Mouse (Mus musculus) naive thymus-derived CD4-positive, alpha-beta T cell, adult 2 months (primary cell): ENCODE measurements around the gene Ccdc157.

Experiments used
- DNase-seq: peaks from one replicate; pipeline ENCODE4 v3.0.0-alpha.2; 2011; ENCODE audit warnings: low read depth

Gene Ccdc157

DNA sequence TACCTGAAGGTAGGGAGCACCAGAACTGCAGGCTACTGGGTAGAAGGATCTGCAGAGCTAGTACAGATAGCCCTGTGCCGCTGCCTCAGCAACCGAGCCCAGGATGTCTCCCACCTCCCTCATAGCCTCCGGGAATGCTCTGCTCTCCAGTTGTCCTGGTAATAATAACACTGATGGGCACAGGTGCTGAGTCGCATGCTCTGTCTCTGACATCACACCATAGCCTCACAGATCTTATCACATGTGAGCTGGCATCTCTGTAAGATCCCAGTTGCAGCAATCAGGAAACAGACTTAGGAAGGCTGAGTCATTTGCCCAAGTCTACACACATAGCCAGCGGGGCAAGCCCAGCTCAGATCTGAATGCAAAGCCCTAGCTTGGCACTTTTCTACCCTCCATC lies 58.2 kb downstream of the Ccdc157 start:
- DNase-seq = no peak

DNA sequence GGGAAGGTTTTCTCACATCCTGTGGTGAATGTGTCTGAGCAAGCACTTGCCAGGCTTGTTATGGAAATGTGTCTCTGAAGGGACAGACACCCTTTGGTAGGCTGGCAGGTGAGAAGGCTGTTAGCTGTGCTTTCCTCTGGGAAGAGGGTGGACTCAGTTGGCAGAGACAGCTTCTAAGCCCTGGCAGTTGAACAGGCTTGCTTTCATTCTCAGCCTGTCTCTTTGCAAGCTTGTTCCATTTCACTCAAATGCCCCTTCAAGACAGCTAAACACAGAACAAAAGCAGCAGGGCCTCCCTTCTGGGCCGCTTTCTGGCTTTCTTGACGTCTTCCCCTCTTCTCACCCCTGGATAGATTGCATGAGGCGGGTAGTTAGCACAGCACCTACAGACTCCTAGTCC lies 60.6 kb downstream of the Ccdc157 start:
- DNase-seq = no peak

GRCm38 (mm10) chr11:4098816-4099215 lies 61.3 kb downstream of the Ccdc157 start:
- no peak for DNase-seq

DNA sequence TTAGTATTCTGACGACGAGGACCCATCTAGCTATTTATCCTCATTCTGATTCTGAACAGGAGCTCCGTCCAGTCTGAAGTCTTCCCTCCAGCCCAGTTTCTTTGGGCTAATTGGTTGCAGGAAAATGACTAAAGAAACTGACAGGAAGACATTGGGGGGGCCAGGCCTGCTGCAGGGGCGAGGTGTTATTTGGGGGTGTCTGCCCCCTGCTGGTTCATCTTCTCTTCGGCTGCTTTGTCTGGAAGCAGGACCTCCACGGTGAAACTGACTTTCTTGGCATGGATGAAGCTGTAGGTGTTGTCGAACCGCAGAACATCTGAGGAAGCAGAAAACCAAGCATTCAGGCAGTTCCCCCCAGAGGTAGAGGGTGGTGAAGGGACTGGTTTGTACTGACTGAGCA lies 62.0 kb downstream of the Ccdc157 start:
- no peak for DNase-seq

GRCm38 (mm10) chr11:4097091-4097621 lies 62.9 kb downstream of the Ccdc157 start:
- peak; percentile 28 for DNase-seq

GRCm38 (mm10) chr11:4096054-4096984 lies 63.8 kb downstream of the Ccdc157 start:
- peak; percentile 96 for DNase-seq

DNA sequence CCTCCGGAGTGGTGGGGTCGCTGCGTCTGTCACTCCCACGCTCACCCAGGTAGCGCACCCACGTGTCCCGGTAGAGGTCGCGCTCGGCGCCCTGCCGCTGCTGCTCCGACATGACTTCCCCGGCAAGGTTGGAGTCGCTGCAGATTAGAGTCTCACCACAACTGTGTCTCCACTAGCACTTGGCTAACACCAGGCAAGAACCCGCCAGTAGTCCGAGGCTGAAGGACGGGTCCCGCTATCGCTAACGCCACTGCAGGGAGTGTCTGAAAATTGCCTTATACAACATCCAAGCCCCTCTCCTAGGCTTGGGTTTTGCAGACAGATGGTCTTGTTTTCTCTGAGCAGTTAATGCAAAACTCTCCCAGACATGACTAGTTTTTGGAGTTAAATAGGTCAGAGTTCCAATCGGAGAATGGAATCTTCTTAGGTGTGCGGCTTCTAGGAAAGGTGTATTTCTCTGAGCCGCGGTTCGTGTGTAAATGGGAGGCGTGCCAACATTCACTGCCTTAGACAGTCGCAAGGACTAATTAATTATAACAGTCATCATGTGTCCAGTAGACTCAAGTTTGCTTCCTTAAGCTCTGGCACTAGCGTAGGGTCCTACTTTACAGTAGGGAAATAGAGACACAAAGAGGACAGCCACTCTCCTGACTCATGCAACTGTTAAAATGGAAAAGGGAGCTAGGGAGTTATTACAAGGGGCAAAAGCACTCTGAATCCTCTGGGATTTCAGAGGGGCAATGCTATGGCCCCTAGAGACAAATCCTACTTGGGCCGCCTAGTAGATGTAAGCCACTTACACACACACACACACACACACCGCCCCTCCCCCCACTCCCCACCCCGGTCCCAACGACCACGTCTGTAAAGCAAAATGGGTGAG lies 64.7 kb downstream of the Ccdc157 start, which contains the start of gene Mtfp1:
Gene Mtfp1, minus strand, starts transcription at position 275 of the 883 bp plus-strand sequence.
- peak; percentile 73 for DNase-seq

GRCm38 (mm10) chr11:4094378-4095170 lies 65.5 kb downstream of the Ccdc157 start:
- peak; percentile 90 for DNase-seq

- DNase-seq = no peak
Observed at GRCm38 (mm10) chr11:4093459-4094377, 66.4 kb downstream of the Ccdc157 start.
